Comparison of ENCODE assay signal across 17 mouse cellular contexts in the genomic region with DNA sequence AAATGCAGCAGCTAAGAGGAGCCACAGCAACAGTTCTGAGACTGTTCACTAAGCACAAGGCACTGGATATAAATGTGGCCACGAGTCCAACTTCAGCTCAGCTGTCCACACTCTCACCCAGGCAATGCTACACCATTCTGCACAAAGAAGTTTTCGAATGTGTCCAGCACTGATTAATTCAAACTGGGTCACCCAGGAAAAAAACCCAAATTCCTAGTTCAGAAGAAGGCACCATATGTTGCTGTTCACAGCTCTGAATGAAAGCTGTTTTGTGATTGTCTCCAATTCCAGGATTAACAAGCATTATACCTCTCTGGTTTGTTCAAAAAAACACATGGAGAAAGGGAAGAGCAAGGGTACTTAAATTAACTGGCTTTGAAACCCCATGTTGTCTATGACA.
DNase-seq lines count a peak whose midpoint lies in the region; ATAC-seq lines count a peak whose summit lies in the region.
"Had no signal": no experiment of that assay in that cellular context is flagged by ENCODE, and none has a peak within 500 bp of the region (broad histone marks: within the 10 kb centered on the region; RNA-seq: fewer than 3 reads in every experiment).

No protein-coding gene starts in this region.

- DNase-seq in forebrain, embryonic 11.5 days (ENCODE audit: low spot score), result no peak
- DNase-seq in left cerebral cortex, postnatal 36 days (ENCODE audit: low spot score in 2 of 2), result peak; percentile 4 to 9
- no peak for DNase-seq in left cerebral cortex, postnatal 4 days
- DNase-seq in layer of hippocampus, adult 8-10 months (ENCODE audit: low spot score in 2 of 2), result peak; percentile 5 to 8
- peak; percentile 57 for DNase-seq in telencephalon, adult 2 months (ENCODE audit: low read depth, low spot score)
- no peak for DNase-seq in kidney, adult 9 months
- DNase-seq: adrenal gland, postnatal 25 days; heart, postnatal 36 days; kidney, postnatal 14 days; lung, postnatal 14 days; thymus, postnatal 36 days had no signal

- ATAC-seq in forebrain, embryonic 13.5 days, result peak; percentile 27; the same call in 1 of the 2 replicates
- no peak for ATAC-seq in forebrain, embryonic 11.5 days (replicated peaks; ENCODE audit: low FRiP score)
- ATAC-seq: intestine, embryonic 16.5 days; Patski had no signal

- H3K27ac ChIP-seq in forebrain, embryonic 13.5 days, result no peak overlapping the region
- H3K27ac ChIP-seq in forebrain, embryonic 11.5 days (ENCODE audit: low read depth, low read length), result no peak overlapping the region
- H3K27ac ChIP-seq: hindbrain, embryonic 15.5 days; limb, embryonic 15.5 days had no signal

- H3K4me2 ChIP-seq in forebrain, embryonic 13.5 days, result no peak overlapping the region
- no peak overlapping the region for H3K4me2 ChIP-seq in forebrain, embryonic 11.5 days (ENCODE audit: low read depth, low read length, severe bottlenecking)
- H3K4me2 ChIP-seq: heart, embryonic 12.5 days; hindbrain, embryonic 15.5 days; limb, embryonic 15.5 days had no signal

- H3K36me3 ChIP-seq in forebrain, embryonic 13.5 days (ENCODE audit: poor library complexity, severe bottlenecking), result no peaks in the 10 kb centered on the region
- H3K36me3 ChIP-seq in forebrain, embryonic 11.5 days (ENCODE audit: control insufficient read depth, insufficient read depth, low read length), result no peaks in the 10 kb centered on the region
- H3K36me3 ChIP-seq: heart, embryonic 12.5 days; hindbrain, embryonic 15.5 days; limb, embryonic 15.5 days had no signal

- H3K27me3 ChIP-seq in forebrain, embryonic 13.5 days, result no peaks in the 10 kb centered on the region
- no peaks in the 10 kb centered on the region for H3K27me3 ChIP-seq in forebrain, embryonic 11.5 days (ENCODE audit: control insufficient read depth, insufficient read depth, low read length)
- H3K27me3 ChIP-seq: heart, embryonic 12.5 days; hindbrain, embryonic 15.5 days; limb, embryonic 15.5 days; Patski had no signal

- intact Hi-C loops in left cerebral cortex, postnatal 36 days (cut with DNase I), result no loop called here
- intact Hi-C loops in left cerebral cortex, postnatal 4 days (cut with DNase I), result no loop called here

- WGBS in forebrain, embryonic 13.5 days, result 60% methylated on average over 2 of the region's 2 CpGs
- 87% methylated on average over 2 of the region's 2 CpGs for WGBS in forebrain, embryonic 11.5 days

- no peak overlapping the region for H3K4me3 ChIP-seq in forebrain, embryonic 13.5 days
- no peak overlapping the region for H3K4me3 ChIP-seq in forebrain, embryonic 11.5 days (ENCODE audit: low read depth, low read length)
- H3K4me3 ChIP-seq: heart, embryonic 12.5 days; hindbrain, embryonic 15.5 days; limb, embryonic 15.5 days had no signal

- no peaks in the 10 kb centered on the region for H3K4me1 ChIP-seq in forebrain, embryonic 13.5 days
- H3K4me1 ChIP-seq in forebrain, embryonic 11.5 days (replicated peaks; ENCODE audit: control insufficient read depth, insufficient read depth, low read length), result no peaks in the 10 kb centered on the region
- H3K4me1 ChIP-seq: heart, embryonic 12.5 days; hindbrain, embryonic 15.5 days; limb, embryonic 15.5 days had no signal

- no peak overlapping the region for H3K9ac ChIP-seq in forebrain, embryonic 13.5 days
- H3K9ac ChIP-seq in forebrain, embryonic 11.5 days (ENCODE audit: low read length), result no peak overlapping the region
- H3K9ac ChIP-seq: heart, embryonic 12.5 days; hindbrain, embryonic 15.5 days; limb, embryonic 15.5 days had no signal

- H3K9me3 ChIP-seq in forebrain, embryonic 13.5 days (replicated peaks), result no peaks in the 10 kb centered on the region
- no peaks in the 10 kb centered on the region for H3K9me3 ChIP-seq in forebrain, embryonic 11.5 days (ENCODE audit: control insufficient read depth, low read length)
- H3K9me3 ChIP-seq: heart, embryonic 12.5 days; hindbrain, embryonic 15.5 days; limb, embryonic 15.5 days had no signal

Comparison
In these comparisons a context has a peak if more than half of its experiments do, and no peak if none do; other contexts are left out.
1. DNase-seq: peak in left cerebral cortex, postnatal 36 days (2 of 2), layer of hippocampus, adult 8-10 months (2 of 2) and telencephalon, adult 2 months (single experiment); none in forebrain, embryonic 11.5 days (single experiment), left cerebral cortex, postnatal 4 days (single experiment) and kidney, adult 9 months (single experiment).